Mouse (Mus musculus): Measurements from ENCODE around the gene Mrpl48.

The Mrpl48 gene

GRCm38 (mm10) chr7:100559331-100559730 lies 48.8 kb downstream of the Mrpl48 start:
- TF ChIP-seq GATA4 (IDR thresholded peaks at IDR 0.05; ENCODE audit: insufficient replicate concordance, low read length): no peak

GRCm38 (mm10) chr7:100557241-100557640 lies 50.9 kb downstream of the Mrpl48 start:
- no peak for TF ChIP-seq GATA4 (IDR thresholded peaks at IDR 0.05; ENCODE audit: insufficient replicate concordance, low read length)

GRCm38 (mm10) chr7:100555431-100555951 lies 52.6 kb downstream of the Mrpl48 start:
- TF ChIP-seq GATA4 (IDR thresholded peaks at IDR 0.05; ENCODE audit: insufficient replicate concordance, low read length): no peak

- TF ChIP-seq GATA4 (IDR thresholded peaks at IDR 0.05; ENCODE audit: insufficient replicate concordance, low read length): peak; percentile 98
Observed at GRCm38 (mm10) chr7:100554939-100555338, 53.2 kb downstream of the Mrpl48 start.

- no peak for TF ChIP-seq GATA4 (IDR thresholded peaks at IDR 0.05; ENCODE audit: insufficient replicate concordance, low read length)
Observed at GRCm38 (mm10) chr7:100550338-100551007, 57.6 kb downstream of the Mrpl48 start.

GRCm38 (mm10) chr7:100549796-100550195 lies 58.3 kb downstream of the Mrpl48 start:
- TF ChIP-seq GATA4 (IDR thresholded peaks at IDR 0.05; ENCODE audit: insufficient replicate concordance, low read length): no peak

- TF ChIP-seq GATA4 (IDR thresholded peaks at IDR 0.05; ENCODE audit: insufficient replicate concordance, low read length): peak; percentile 72; the same call in 1 of the 2 replicates
Observed at GRCm38 (mm10) chr7:100547631-100548030, 60.5 kb downstream of the Mrpl48 start.

- no peak for TF ChIP-seq GATA4 (IDR thresholded peaks at IDR 0.05; ENCODE audit: insufficient replicate concordance, low read length)
Observed at GRCm38 (mm10) chr7:100544437-100544836, 63.7 kb downstream of the Mrpl48 start.

GRCm38 (mm10) chr7:100539516-100539915 lies 68.6 kb downstream of the Mrpl48 start:
- TF ChIP-seq GATA4 (IDR thresholded peaks at IDR 0.05; ENCODE audit: insufficient replicate concordance, low read length): no peak

GRCm38 (mm10) chr7:100537519-100537902 lies 70.6 kb downstream of the Mrpl48 start:
- no peak for TF ChIP-seq GATA4 (IDR thresholded peaks at IDR 0.05; ENCODE audit: insufficient replicate concordance, low read length)

- TF ChIP-seq GATA4 (IDR thresholded peaks at IDR 0.05; ENCODE audit: insufficient replicate concordance, low read length): no peak
Observed at GRCm38 (mm10) chr7:100536804-100537518, 71.1 kb downstream of the Mrpl48 start, which contains the start of gene Coa4. TSS of gene Coa4 (plus strand) at chr7:100537071.

GRCm38 (mm10) chr7:100535831-100536230 lies 72.3 kb downstream of the Mrpl48 start:
- TF ChIP-seq GATA4 (IDR thresholded peaks at IDR 0.05; ENCODE audit: insufficient replicate concordance, low read length): no peak

GRCm38 (mm10) chr7:100534216-100534615 lies 73.9 kb downstream of the Mrpl48 start:
- TF ChIP-seq GATA4 (IDR thresholded peaks at IDR 0.05; ENCODE audit: insufficient replicate concordance, low read length): no peak

GRCm38 (mm10) chr7:100533503-100533902 lies 74.6 kb downstream of the Mrpl48 start:
- TF ChIP-seq GATA4 (IDR thresholded peaks at IDR 0.05; ENCODE audit: insufficient replicate concordance, low read length): no peak

- TF ChIP-seq GATA4 (IDR thresholded peaks at IDR 0.05; ENCODE audit: insufficient replicate concordance, low read length): no peak
Observed at GRCm38 (mm10) chr7:100530766-100531165, 77.3 kb downstream of the Mrpl48 start.

GRCm38 (mm10) chr7:100524669-100525068 lies 83.4 kb downstream of the Mrpl48 start:
- no peak for TF ChIP-seq GATA4 (IDR thresholded peaks at IDR 0.05; ENCODE audit: insufficient replicate concordance, low read length)

Measured in liver, adult (tissue).